Mouse (Mus musculus): ENCODE data around the gene Ank3.

The Ank3 gene

GRCm38 (mm10) chr10:69650074-69650473, 251.5 kb downstream of the Ank3 start:
- no peak for ATAC-seq (ENCODE audit: insufficient number of reproducible peaks, low FRiP score, low TSS enrichment)

GRCm38 (mm10) chr10:69652660-69653059, 254.1 kb downstream of the Ank3 start:
- no peak for ATAC-seq (ENCODE audit: insufficient number of reproducible peaks, low FRiP score, low TSS enrichment)

- no peak for ATAC-seq (ENCODE audit: insufficient number of reproducible peaks, low FRiP score, low TSS enrichment)
Observed at GRCm38 (mm10) chr10:69653121-69653677, 254.6 kb downstream of the Ank3 start.

- ATAC-seq (ENCODE audit: insufficient number of reproducible peaks, low FRiP score, low TSS enrichment), result no peak
Observed at GRCm38 (mm10) chr10:69654176-69654575, 255.6 kb downstream of the Ank3 start.

- ATAC-seq (ENCODE audit: insufficient number of reproducible peaks, low FRiP score, low TSS enrichment), result no peak
Observed at GRCm38 (mm10) chr10:69654866-69655633, 256.5 kb downstream of the Ank3 start.

- 0 out of 2 replicates have a peak, but pooled peaks have one; percentile 42 for ATAC-seq (ENCODE audit: insufficient number of reproducible peaks, low FRiP score, low TSS enrichment)
Observed at GRCm38 (mm10) chr10:69656321-69656720, 257.7 kb downstream of the Ank3 start.

GRCm38 (mm10) chr10:69659818-69660217, 261.2 kb downstream of the Ank3 start:
- no peak for ATAC-seq (ENCODE audit: insufficient number of reproducible peaks, low FRiP score, low TSS enrichment)

- ATAC-seq (ENCODE audit: insufficient number of reproducible peaks, low FRiP score, low TSS enrichment), result peak; percentile 79
Observed at GRCm38 (mm10) chr10:69662338-69662737, 263.8 kb downstream of the Ank3 start.

GRCm38 (mm10) chr10:69667482-69667881, 268.9 kb downstream of the Ank3 start:
- ATAC-seq (ENCODE audit: insufficient number of reproducible peaks, low FRiP score, low TSS enrichment), result no peak

GRCm38 (mm10) chr10:69670496-69670895, 271.9 kb downstream of the Ank3 start:
- no peak for ATAC-seq (ENCODE audit: insufficient number of reproducible peaks, low FRiP score, low TSS enrichment)

- ATAC-seq (ENCODE audit: insufficient number of reproducible peaks, low FRiP score, low TSS enrichment), result no peak
Observed at GRCm38 (mm10) chr10:69670959-69671358, 272.4 kb downstream of the Ank3 start.

- no peak for ATAC-seq (ENCODE audit: insufficient number of reproducible peaks, low FRiP score, low TSS enrichment)
Observed at GRCm38 (mm10) chr10:69671505-69671904, 272.9 kb downstream of the Ank3 start.

GRCm38 (mm10) chr10:69672545-69672944, 274.0 kb downstream of the Ank3 start:
- no peak for ATAC-seq (ENCODE audit: insufficient number of reproducible peaks, low FRiP score, low TSS enrichment)

- no peak for ATAC-seq (ENCODE audit: insufficient number of reproducible peaks, low FRiP score, low TSS enrichment)
Observed at GRCm38 (mm10) chr10:69678230-69678629, 279.7 kb downstream of the Ank3 start.

- ATAC-seq (ENCODE audit: insufficient number of reproducible peaks, low FRiP score, low TSS enrichment), result no peak
Observed at GRCm38 (mm10) chr10:69686336-69686735, 287.8 kb downstream of the Ank3 start.

GRCm38 (mm10) chr10:69689096-69689495, 290.5 kb downstream of the Ank3 start:
- ATAC-seq (ENCODE audit: insufficient number of reproducible peaks, low FRiP score, low TSS enrichment), result no peak

- ATAC-seq (ENCODE audit: insufficient number of reproducible peaks, low FRiP score, low TSS enrichment), result peak; percentile 74
Observed at GRCm38 (mm10) chr10:69690131-69690960, 291.8 kb downstream of the Ank3 start.

GRCm38 (mm10) chr10:69690961-69691451, 292.4 kb downstream of the Ank3 start:
- no peak; the same call in 1 of the 2 replicates for ATAC-seq (ENCODE audit: insufficient number of reproducible peaks, low FRiP score, low TSS enrichment)

GRCm38 (mm10) chr10:69696019-69696418, 297.4 kb downstream of the Ank3 start:
- peak; percentile 94 for ATAC-seq (ENCODE audit: insufficient number of reproducible peaks, low FRiP score, low TSS enrichment)

GRCm38 (mm10) chr10:69698699-69699098, 300.1 kb downstream of the Ank3 start:
- ATAC-seq (ENCODE audit: insufficient number of reproducible peaks, low FRiP score, low TSS enrichment), result no peak

GRCm38 (mm10) chr10:69701226-69701625, 302.7 kb downstream of the Ank3 start:
- ATAC-seq (ENCODE audit: insufficient number of reproducible peaks, low FRiP score, low TSS enrichment), result peak; percentile 46; the same call in 1 of the 2 replicates
